Mouse (Mus musculus) testis, adult 2 months (tissue): ENCODE measurements around the gene Myl12a. TPM values are rescaled to one million over a fixed set of nuclear protein-coding genes. Genes with fewer than 3 reads are reported as not detected.

Experiments used
- H3K27ac ChIP-seq: fragments of 200-500 bp; 2 replicates; pipeline ENCODE4 v1.5.1; 2012; ENCODE audit warnings: low read depth, low read length; ENCODE audit not compliant: control insufficient read depth, insufficient read depth
- H3K27me3 ChIP-seq: fragments of 200-500 bp; 2 replicates; pipeline ENCODE4 v1.6.1; 2012; ENCODE audit warnings: mild to moderate bottlenecking, low read length, moderate library complexity; ENCODE audit not compliant: control insufficient read depth, insufficient read depth
- H3K36me3 ChIP-seq: fragments of 200-500 bp; 2 replicates; pipeline ENCODE4 v1.6.1; 2012; ENCODE audit warnings: mild to moderate bottlenecking, low read length; ENCODE audit not compliant: control insufficient read depth, insufficient read depth
- H3K4me1 ChIP-seq: fragments of 200-500 bp; 2 replicates; pipeline ENCODE4 v1.6.1; 2012; ENCODE audit warnings: low read length; ENCODE audit not compliant: control insufficient read depth, insufficient read depth
- H3K4me3 ChIP-seq: fragments of 200-500 bp; 2 replicates; pipeline ENCODE4 v1.5.1; 2012; ENCODE audit warnings: low read depth, mild to moderate bottlenecking, low read length, moderate library complexity, mixed read lengths; ENCODE audit not compliant: control insufficient read depth
- CTCF ChIP-seq: fragments of 200-500 bp; IDR thresholded peaks from 2 replicates; pipeline ENCODE4 v1.5.1; 2012; ENCODE audit warnings: low read depth, mild to moderate bottlenecking, inconsistent platforms, low read length, moderate library complexity; ENCODE audit not compliant: control insufficient read depth, insufficient read depth, insufficient replicate concordance
- POLR2A ChIP-seq: fragments of 200-500 bp; IDR thresholded peaks from 2 replicates; pipeline ENCODE4 v1.6.1; 2012; ENCODE audit warnings: low read depth, mild to moderate bottlenecking, inconsistent platforms, low read length, moderate library complexity; ENCODE audit not compliant: control insufficient read depth
- polyA plus RNA-seq: library from polyadenylated mRNA; depleted of rRNA; stranded (reverse); fragments of >200 nt; gene quantifications from 2 replicates; pipeline ENCODE4 v1.2.3, GENCODE M21; 2012; rRNA removed

Gene Myl12a
- 29.2 and 30.6 TPM in 2 replicates for polyA plus RNA-seq

DNA sequence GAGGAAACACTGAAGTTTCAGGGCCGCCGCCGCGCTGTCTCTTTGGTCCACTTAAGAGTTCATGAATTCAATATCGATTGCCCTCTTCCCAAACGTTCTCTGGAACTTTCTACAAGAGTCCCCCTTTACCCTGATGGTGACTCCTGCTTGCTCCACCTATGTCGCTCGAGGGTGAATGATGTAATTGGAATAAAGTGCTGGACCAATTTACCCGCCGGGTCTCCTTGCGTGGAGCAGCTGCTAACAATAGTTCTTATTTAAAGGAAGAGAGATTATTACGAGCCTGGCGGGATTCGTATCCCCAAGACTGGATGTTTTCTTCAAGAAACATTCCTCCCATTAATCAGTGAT lies at the start of gene Myl12a:
Myl12a (minus strand) TSS at position 135 of the 351 bp plus-strand sequence.
- Histone ChIP-seq H3K4me1 (peaks cover 6% of the 10 kb centered on the region), H3K27me3 (no peaks in the 10 kb centered on the region), H3K4me3 (peak within 1 kb of the TSS; percentile 87), H3K36me3 (no peaks in the 10 kb centered on the region), H3K27ac (peak within 1 kb of the TSS; percentile 94)
- no peak for TF ChIP-seq CTCF
- TF ChIP-seq POLR2A, result no peak

DNA sequence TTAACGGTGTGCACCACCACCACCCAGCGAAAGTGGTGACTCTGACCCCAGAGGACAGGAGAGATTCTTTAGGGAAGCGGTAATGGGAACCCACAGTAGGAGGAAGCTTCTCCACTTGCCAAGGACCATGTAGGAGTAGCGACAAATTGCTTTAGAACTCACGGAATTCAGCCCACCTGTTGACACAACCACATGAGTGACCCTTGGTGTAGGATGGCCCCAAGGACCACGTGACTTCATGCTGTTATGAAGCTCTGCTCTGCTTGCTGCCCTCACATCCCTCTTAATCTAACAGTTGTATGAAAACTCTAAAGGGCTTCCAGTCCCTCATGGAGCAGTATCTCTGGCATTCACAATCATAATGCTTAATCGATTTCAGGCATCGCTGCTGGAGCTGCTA lies 46.6 kb upstream of the Myl12a start:
- TF ChIP-seq CTCF (no peak), POLR2A (no peak)
- Histone ChIP-seq H3K36me3 (no peaks in the 10 kb centered on the region), H3K4me1 (no peaks in the 10 kb centered on the region), H3K27ac (no peak overlapping the region), H3K4me3 (no peak overlapping the region), H3K27me3 (no peaks in the 10 kb centered on the region)

DNA sequence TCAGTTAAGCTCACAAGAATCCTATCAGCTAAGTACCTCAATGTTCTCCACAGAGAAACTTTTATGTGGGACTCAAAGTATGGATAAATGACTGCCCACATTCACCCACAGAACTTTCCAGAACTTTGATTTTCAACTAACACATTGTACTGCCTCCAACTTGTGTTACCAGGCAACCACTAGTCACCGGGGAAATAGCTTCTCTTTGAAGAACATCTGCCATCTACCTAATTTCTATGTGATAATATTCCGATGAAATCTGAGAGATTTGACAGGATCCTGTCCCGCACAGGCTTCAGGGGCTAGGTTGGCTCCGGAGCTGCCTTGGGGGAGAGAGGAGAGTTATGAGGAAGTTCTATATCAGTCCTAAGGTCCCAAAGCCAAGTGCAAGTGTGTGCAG lies 44.2 kb upstream of the Myl12a start:
- Histone ChIP-seq H3K27ac (no peak overlapping the region), H3K4me3 (no peak overlapping the region), H3K4me1 (no peaks in the 10 kb centered on the region), H3K27me3 (no peaks in the 10 kb centered on the region), H3K36me3 (no peaks in the 10 kb centered on the region)
- TF ChIP-seq POLR2A (no peak), CTCF (no peak)

DNA sequence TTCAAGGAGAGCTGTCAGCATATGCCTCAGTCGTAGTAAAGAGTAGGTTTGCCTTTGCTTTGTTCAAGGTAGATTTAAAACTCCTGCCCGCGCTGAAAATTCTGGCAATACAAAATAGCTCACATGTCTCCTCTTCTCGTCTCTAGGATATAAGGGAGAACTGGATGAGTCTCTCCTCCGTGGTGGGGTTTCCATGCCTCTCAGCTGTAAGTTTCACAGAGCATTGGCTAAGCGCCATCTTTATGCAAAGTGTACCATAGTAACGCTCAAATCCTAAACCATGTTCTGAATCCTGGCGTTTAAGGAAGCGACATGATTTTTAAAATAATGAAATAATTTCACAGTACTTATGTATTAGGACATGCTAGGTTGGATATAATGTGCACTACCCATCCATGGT lies 42.9 kb upstream of the Myl12a start:
- no peak for TF ChIP-seq CTCF
- TF ChIP-seq POLR2A, result no peak
- no peak overlapping the region for H3K27ac ChIP-seq
- no peaks in the 10 kb centered on the region for H3K27me3 ChIP-seq
- no peaks in the 10 kb centered on the region for H3K4me1 ChIP-seq
- no peak overlapping the region for H3K4me3 ChIP-seq
- H3K36me3 ChIP-seq, result no peaks in the 10 kb centered on the region

DNA sequence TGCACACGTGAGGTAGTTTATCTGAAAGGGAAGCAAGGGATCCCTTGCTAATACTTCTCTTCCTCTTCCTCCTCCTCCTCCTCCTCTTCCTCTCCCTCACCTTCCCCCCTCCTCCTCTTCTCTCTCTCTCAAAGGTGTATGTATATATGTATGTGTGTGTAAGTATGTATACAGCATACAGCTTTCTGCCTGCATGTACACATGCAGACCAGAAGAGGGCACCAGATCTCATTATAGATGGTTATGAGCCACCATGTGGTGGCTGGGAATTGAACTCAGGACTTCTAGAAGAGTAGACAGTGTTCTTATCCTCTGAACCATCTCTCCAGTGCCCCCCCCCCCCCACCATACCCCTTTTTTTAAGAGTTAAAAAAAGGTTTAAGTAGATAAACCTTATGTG lies 40.0 kb upstream of the Myl12a start:
- H3K27ac ChIP-seq, result no peak overlapping the region
- TF ChIP-seq CTCF (no peak), POLR2A (no peak)
- no peaks in the 10 kb centered on the region for H3K36me3 ChIP-seq
- no peaks in the 10 kb centered on the region for H3K4me1 ChIP-seq
- no peaks in the 10 kb centered on the region for H3K27me3 ChIP-seq
- no peak overlapping the region for H3K4me3 ChIP-seq

DNA sequence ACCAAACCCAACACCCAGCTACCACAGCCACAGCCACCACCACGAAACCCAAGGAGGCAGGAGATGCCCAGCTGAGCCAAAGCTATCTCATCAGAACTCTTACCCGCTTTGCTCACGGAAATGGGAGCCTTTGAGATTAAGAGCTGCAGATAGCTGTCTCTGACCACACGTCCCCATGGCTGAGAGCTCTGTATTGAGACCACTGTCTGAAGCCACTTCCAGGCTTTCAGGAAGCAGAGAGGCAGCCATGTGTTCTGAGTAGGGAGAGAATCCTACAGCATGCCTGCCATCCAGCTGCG lies 37.9 kb upstream of the Myl12a start:
- Histone ChIP-seq H3K4me3 (no peak overlapping the region), H3K36me3 (no peaks in the 10 kb centered on the region), H3K27me3 (no peaks in the 10 kb centered on the region), H3K27ac (no peak overlapping the region), H3K4me1 (no peaks in the 10 kb centered on the region)
- TF ChIP-seq POLR2A, result no peak
- no peak for TF ChIP-seq CTCF

DNA sequence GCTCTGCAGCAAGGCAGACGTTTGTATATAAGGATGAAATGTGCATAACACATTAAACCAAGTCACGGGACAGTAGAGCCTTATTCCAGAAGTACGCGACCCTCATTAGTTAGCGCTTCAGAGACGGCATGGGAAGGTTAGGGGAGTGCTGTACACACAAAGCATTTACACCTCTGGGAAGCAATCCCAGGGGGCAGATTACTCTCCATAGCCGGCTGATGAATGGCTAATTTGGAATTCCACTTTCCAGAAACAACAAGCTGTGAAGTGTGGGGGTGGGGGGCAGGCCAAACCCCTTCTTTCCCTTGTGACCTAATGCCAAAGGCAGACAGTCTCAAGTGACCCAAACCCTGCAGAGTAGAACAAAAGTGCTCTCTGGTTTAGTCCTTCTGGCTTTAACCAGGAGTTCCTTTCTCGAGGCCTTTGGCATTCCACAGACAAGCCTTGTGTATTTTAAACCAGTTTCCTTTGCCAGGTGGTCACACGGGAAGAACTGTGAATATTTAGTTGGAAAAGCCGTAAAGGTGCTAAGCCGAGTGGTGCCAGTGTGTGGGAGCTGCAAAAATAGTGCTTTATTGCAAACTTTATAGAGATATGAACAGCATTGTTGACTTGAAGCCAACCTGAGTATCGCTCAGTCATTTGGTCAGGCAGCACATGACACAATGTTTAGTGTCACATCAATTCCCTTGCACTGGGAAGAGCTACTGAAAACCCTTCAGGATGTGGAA lies 37.3 kb upstream of the Myl12a start:
- TF ChIP-seq CTCF (no peak), POLR2A (no peak)
- no peaks in the 10 kb centered on the region for H3K4me1 ChIP-seq
- no peaks in the 10 kb centered on the region for H3K36me3 ChIP-seq
- H3K27ac ChIP-seq, result no peak overlapping the region
- no peaks in the 10 kb centered on the region for H3K27me3 ChIP-seq
- H3K4me3 ChIP-seq, result no peak overlapping the region

DNA sequence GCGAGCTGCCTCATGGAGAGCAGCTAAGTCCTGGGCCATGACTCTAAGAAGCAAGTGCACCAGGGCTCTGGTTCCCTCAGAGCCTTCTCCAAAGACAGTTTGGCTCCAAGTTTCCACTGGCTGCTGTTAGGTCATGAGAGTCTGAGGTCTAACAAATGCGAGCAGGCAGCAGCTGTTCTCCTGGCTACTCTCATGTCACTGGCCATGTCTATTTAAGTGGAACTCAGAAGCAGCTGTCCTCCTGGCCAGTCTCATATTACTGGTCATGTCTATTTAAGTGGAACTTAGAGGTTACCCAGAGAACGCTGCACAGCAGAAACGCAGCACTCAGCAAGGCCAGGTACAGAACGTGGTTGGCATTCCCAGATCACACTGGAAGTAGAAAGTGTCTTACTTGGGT lies 36.1 kb upstream of the Myl12a start:
- Histone ChIP-seq H3K4me3 (no peak overlapping the region), H3K27me3 (no peaks in the 10 kb centered on the region), H3K4me1 (no peaks in the 10 kb centered on the region), H3K27ac (no peak overlapping the region), H3K36me3 (no peaks in the 10 kb centered on the region)
- TF ChIP-seq POLR2A, result no peak
- TF ChIP-seq CTCF, result no peak
